Mouse (Mus musculus): ENCODE measurements around the gene Zfp563. TPM values are rescaled to one million over a fixed set of nuclear protein-coding genes. Genes with fewer than 3 reads are reported as not detected.

Gene Zfp563
- polyA plus RNA-seq, 1 experiment from 2014 or later = 10.0 TPM

Other genes starting within 250 kb of the Zfp563 start
- 7.5 and 8.5 TPM in 2 replicates for gene Zfp870, start 197.7 kb upstream of the Zfp563 start, polyA plus RNA-seq (2015; fragmentation: Nextera tagmentation; extraction: Ambion mirVana)
- not detected in 2 replicates for gene Cyp4f14, start 172.0 kb upstream of the Zfp563 start, polyA plus RNA-seq (2015; fragmentation: Nextera tagmentation; extraction: Ambion mirVana)
- gene Cyp4f13, start 141.9 kb upstream of the Zfp563 start, polyA plus RNA-seq (2015; fragmentation: Nextera tagmentation; extraction: Ambion mirVana) = 14.2 and 14.8 TPM in 2 replicates
- 10.5 and 11.6 TPM in 2 replicates for gene Zfp472, start 123.5 kb upstream of the Zfp563 start, polyA plus RNA-seq (2015; fragmentation: Nextera tagmentation; extraction: Ambion mirVana)
- gene Zfp952, start 96.2 kb upstream of the Zfp563 start, polyA plus RNA-seq (2015; fragmentation: Nextera tagmentation; extraction: Ambion mirVana) = 12.2 and 12.4 TPM in 2 replicates
- 13.1 and 13.8 TPM in 2 replicates for gene Zfp763, start 55.9 kb upstream of the Zfp563 start, polyA plus RNA-seq (2015; fragmentation: Nextera tagmentation; extraction: Ambion mirVana)
- not detected in 2 replicates for gene 4921501E09Rik, start 21.3 kb upstream of the Zfp563 start, polyA plus RNA-seq (2015; fragmentation: Nextera tagmentation; extraction: Ambion mirVana)
- gene Morc2b, start 50.4 kb downstream of the Zfp563 start, polyA plus RNA-seq (2015; fragmentation: Nextera tagmentation; extraction: Ambion mirVana) = 0.14 and 0.16 TPM in 2 replicates
- gene Olfr55, start 79.1 kb downstream of the Zfp563 start, polyA plus RNA-seq (2015; fragmentation: Nextera tagmentation; extraction: Ambion mirVana) = not detected in 2 replicates
- gene Olfr239, start 102.0 kb downstream of the Zfp563 start, polyA plus RNA-seq (2015; fragmentation: Nextera tagmentation; extraction: Ambion mirVana) = not detected in 2 replicates
- not detected in 2 replicates for gene Olfr1564, start 132.4 kb downstream of the Zfp563 start, polyA plus RNA-seq (2015; fragmentation: Nextera tagmentation; extraction: Ambion mirVana)
- gene Zfp955a, start 165.8 kb downstream of the Zfp563 start, polyA plus RNA-seq (2015; fragmentation: Nextera tagmentation; extraction: Ambion mirVana) = 16.9 and 18.4 TPM in 2 replicates
- gene Olfr63, start 175.4 kb downstream of the Zfp563 start, polyA plus RNA-seq (2015; fragmentation: Nextera tagmentation; extraction: Ambion mirVana) = 0.03 TPM in 1 of 2 replicates, not detected in the other
- 13.2 and 15.3 TPM in 2 replicates for gene Zfp955b, start 200.2 kb downstream of the Zfp563 start, polyA plus RNA-seq (2015; fragmentation: Nextera tagmentation; extraction: Ambion mirVana)

Data from limb, embryonic 15.5 days (tissue).